Mouse (Mus musculus): ENCODE measurements around the gene Exoc2.

- TF ChIP-seq CTCF (IDR thresholded peaks at IDR 0.05; ENCODE audit: low read depth, low read length), result no peak
- TF ChIP-seq POLR2A (IDR thresholded peaks at IDR 0.05; ENCODE audit: extremely low read depth, insufficient read depth, low read length), result no peak
Observed at GRCm38 (mm10) chr13:30953580-30953979, 20.3 kb downstream of the Exoc2 start.
